Mouse (Mus musculus): ENCODE measurements at regions not wholly inside any gene's neighbourhood (a gene's known extent, or its start where the extent isn't known, plus 50 kb on each side); places are given as distances from the start of the nearest gene placed in this dataset.

DNA sequence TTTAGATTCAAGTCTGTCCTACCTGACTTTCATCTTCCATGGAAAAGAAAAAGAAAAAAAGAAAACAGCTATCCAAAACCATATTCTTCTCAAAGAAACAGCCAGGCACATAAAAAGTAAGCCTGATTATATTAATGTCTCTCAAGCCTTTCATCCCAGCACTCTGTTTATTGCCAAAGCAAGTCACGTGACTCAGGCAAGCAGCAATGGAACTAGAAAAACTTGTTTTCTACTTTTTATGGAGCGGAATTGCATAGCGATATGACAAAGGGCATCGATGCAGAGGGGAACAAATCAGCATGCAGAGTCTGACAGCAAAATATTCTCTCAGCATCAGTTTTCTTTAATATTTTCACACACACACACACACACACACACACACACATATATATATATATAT is 130.6 kb upstream of the Galnt13 start:
- Histone ChIP-seq H3K9me3 (ENCODE audit: control insufficient read depth, insufficient read depth, low read depth, low read length) (peaks cover 7% of the 10 kb centered on the region), H3K4me3 (ENCODE audit: insufficient read depth in 1 of 2, low read depth in 1 of 2, low read length in 2 of 2, poor library complexity in 1 of 2, severe bottlenecking in 1 of 2) (no peak overlapping the region), H3K27ac (ENCODE audit: insufficient read depth, low read depth, low read length, poor library complexity, severe bottlenecking) (no peak overlapping the region), H3K4me1 (ENCODE audit: control insufficient read depth in 2 of 2, insufficient read depth in 2 of 2, low read length in 2 of 2, poor library complexity in 1 of 2) (no peaks in the 10 kb centered on the region), H3K9ac (ENCODE audit: insufficient read depth, low read depth, low read length, poor library complexity, severe bottlenecking) (no peak overlapping the region), H3K36me3 (ENCODE audit: control insufficient read depth, insufficient read depth, low read length, poor library complexity, severe bottlenecking) (no peaks in the 10 kb centered on the region)
- no peak for DNase-seq (ENCODE audit: low read depth, low spot score)
- in situ Hi-C loops (cut with MboI; ENCODE audit: low sequenced_read_pairs in 2 of 2, unreplicated experiment in 2 of 2) = no loop called here
- TF ChIP-seq MAFK (IDR thresholded peaks at IDR 0.05; ENCODE audit: insufficient read depth, low read depth, low read length) = no peak

DNA sequence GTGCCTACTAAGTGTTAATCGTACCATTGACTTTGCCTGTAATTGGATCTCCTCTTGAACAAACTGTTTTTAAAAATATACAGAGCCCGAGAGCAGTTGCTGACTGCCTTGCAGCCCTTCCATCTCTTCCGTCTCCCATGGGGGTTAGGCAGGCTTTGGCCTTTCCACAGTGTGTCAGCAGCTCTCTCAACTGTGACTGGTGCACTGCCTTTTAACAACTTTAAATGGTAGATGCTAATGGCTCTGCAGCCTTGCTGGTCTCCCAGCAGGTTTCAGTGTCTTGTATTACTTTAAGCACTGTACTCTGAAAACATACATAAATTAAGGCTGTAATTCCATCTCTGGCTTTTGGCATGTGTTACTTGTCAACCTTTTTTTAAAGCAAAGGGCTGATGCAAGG is 117.6 kb upstream of the Galnt13 start:
- H3K36me3 ChIP-seq (ENCODE audit: control insufficient read depth, insufficient read depth, low read length, poor library complexity, severe bottlenecking) = no peaks in the 10 kb centered on the region
- no peak for DNase-seq (ENCODE audit: low read depth, low spot score)
- no peaks in the 10 kb centered on the region for H3K9me3 ChIP-seq (ENCODE audit: control insufficient read depth, insufficient read depth, low read depth, low read length)
- no peak overlapping the region for H3K27ac ChIP-seq (ENCODE audit: insufficient read depth, low read depth, low read length, poor library complexity, severe bottlenecking)
- no peak overlapping the region for H3K9ac ChIP-seq (ENCODE audit: insufficient read depth, low read depth, low read length, poor library complexity, severe bottlenecking)
- no peak for TF ChIP-seq CHD2 (IDR thresholded peaks at IDR 0.05; ENCODE audit: low read depth, low read length)
- no peak for TF ChIP-seq ZC3H11A (IDR thresholded peaks at IDR 0.05; ENCODE audit: borderline replicate concordance, low read depth, low read length)
- TF ChIP-seq ZNF384 (IDR thresholded peaks at IDR 0.05; ENCODE audit: low read depth, low read length) = no peak
- TF ChIP-seq HCFC1 (IDR thresholded peaks at IDR 0.05; ENCODE audit: borderline replicate concordance, insufficient read depth, low read length) = no peak
- no peak for TF ChIP-seq MAFK (IDR thresholded peaks at IDR 0.05; ENCODE audit: insufficient read depth, low read depth, low read length)
- no peaks in the 10 kb centered on the region for H3K4me1 ChIP-seq (ENCODE audit: control insufficient read depth in 2 of 2, insufficient read depth in 2 of 2, low read length in 2 of 2, poor library complexity in 1 of 2)
- H3K4me3 ChIP-seq (ENCODE audit: insufficient read depth in 1 of 2, low read depth in 1 of 2, low read length in 2 of 2, poor library complexity in 1 of 2, severe bottlenecking in 1 of 2) = no peak overlapping the region
- in situ Hi-C loops (cut with MboI; ENCODE audit: low sequenced_read_pairs in 2 of 2, unreplicated experiment in 2 of 2) = no loop called here

- H3K36me3 ChIP-seq (ENCODE audit: control insufficient read depth, insufficient read depth, low read length, poor library complexity, severe bottlenecking) = no peaks in the 10 kb centered on the region
- in situ Hi-C loops (cut with MboI; ENCODE audit: low sequenced_read_pairs in 2 of 2, unreplicated experiment in 2 of 2) = no loop called here
- no peak overlapping the region for H3K27ac ChIP-seq (ENCODE audit: insufficient read depth, low read depth, low read length, poor library complexity, severe bottlenecking)
- no peaks in the 10 kb centered on the region for H3K4me1 ChIP-seq (ENCODE audit: control insufficient read depth in 2 of 2, insufficient read depth in 2 of 2, low read length in 2 of 2, poor library complexity in 1 of 2)
- DNase-seq (ENCODE audit: low read depth, low spot score) = peak; percentile 15
- H3K9me3 ChIP-seq (ENCODE audit: control insufficient read depth, insufficient read depth, low read depth, low read length) = no peaks in the 10 kb centered on the region
- TF ChIP-seq CHD2 (IDR thresholded peaks at IDR 0.05; ENCODE audit: low read depth, low read length) (no peak), HCFC1 (IDR thresholded peaks at IDR 0.05; ENCODE audit: borderline replicate concordance, insufficient read depth, low read length) (no peak), ZNF384 (IDR thresholded peaks at IDR 0.05; ENCODE audit: low read depth, low read length) (no peak), MAFK (IDR thresholded peaks at IDR 0.05; ENCODE audit: insufficient read depth, low read depth, low read length) (no peak), ZC3H11A (IDR thresholded peaks at IDR 0.05; ENCODE audit: borderline replicate concordance, low read depth, low read length) (no peak)
- H3K9ac ChIP-seq (ENCODE audit: insufficient read depth, low read depth, low read length, poor library complexity, severe bottlenecking) = peak overlapping the region; percentile 43; the same call in 1 of the 2 replicates
- H3K4me3 ChIP-seq (ENCODE audit: insufficient read depth in 1 of 2, low read depth in 1 of 2, low read length in 2 of 2, poor library complexity in 1 of 2, severe bottlenecking in 1 of 2) = no peak overlapping the region; a peak in 1 of 4 replicates
Observed at GRCm38 (mm10) chr2:54366963-54367362, 69.2 kb upstream of the Galnt13 start.

GRCm38 (mm10) chr2:54379279-54379678 is 56.8 kb upstream of the Galnt13 start:
- H3K27ac ChIP-seq (ENCODE audit: insufficient read depth, low read depth, low read length, poor library complexity, severe bottlenecking) = no peak overlapping the region
- no peaks in the 10 kb centered on the region for H3K36me3 ChIP-seq (ENCODE audit: control insufficient read depth, insufficient read depth, low read length, poor library complexity, severe bottlenecking)
- no peak overlapping the region for H3K4me3 ChIP-seq (ENCODE audit: insufficient read depth in 1 of 2, low read depth in 1 of 2, low read length in 2 of 2, poor library complexity in 1 of 2, severe bottlenecking in 1 of 2)
- no peaks in the 10 kb centered on the region for H3K4me1 ChIP-seq (ENCODE audit: control insufficient read depth in 2 of 2, insufficient read depth in 2 of 2, low read length in 2 of 2, poor library complexity in 1 of 2)
- in situ Hi-C loops (cut with MboI; ENCODE audit: low sequenced_read_pairs in 2 of 2, unreplicated experiment in 2 of 2) = no loop called here
- no peaks in the 10 kb centered on the region for H3K9me3 ChIP-seq (ENCODE audit: control insufficient read depth, insufficient read depth, low read depth, low read length)
- TF ChIP-seq ZC3H11A (IDR thresholded peaks at IDR 0.05; ENCODE audit: borderline replicate concordance, low read depth, low read length) = no peak
- TF ChIP-seq ZNF384 (IDR thresholded peaks at IDR 0.05; ENCODE audit: low read depth, low read length) = no peak
- no peak for TF ChIP-seq CHD2 (IDR thresholded peaks at IDR 0.05; ENCODE audit: low read depth, low read length)
- TF ChIP-seq MAFK (IDR thresholded peaks at IDR 0.05; ENCODE audit: insufficient read depth, low read depth, low read length) = no peak
- TF ChIP-seq HCFC1 (IDR thresholded peaks at IDR 0.05; ENCODE audit: borderline replicate concordance, insufficient read depth, low read length) = no peak
- H3K9ac ChIP-seq (ENCODE audit: insufficient read depth, low read depth, low read length, poor library complexity, severe bottlenecking) = no peak overlapping the region
- DNase-seq (ENCODE audit: low read depth, low spot score) = no peak
